Mouse (Mus musculus): ENCODE data around the gene Mettl7a3. TPM values are rescaled to one million over a fixed set of nuclear protein-coding genes. Genes with fewer than 3 reads are reported as not detected.

The Mettl7a3 gene
- polyA plus RNA-seq (2012): not detected in 2 replicates

GRCm38 (mm10) chr15:100334629-100335028 is at the start of gene Mettl7a3:
Gene Mettl7a3 (plus strand): TSS chr15:100334929.
- no peak for TF ChIP-seq GATA1 (IDR thresholded peaks at IDR 0.05; ENCODE audit: low read length)

GRCm38 (mm10) chr15:100288980-100289379 is 45.7 kb upstream of the Mettl7a3 start:
- no peak for TF ChIP-seq GATA1 (IDR thresholded peaks at IDR 0.05; ENCODE audit: low read length)

GRCm38 (mm10) chr15:100290858-100291257 is 43.9 kb upstream of the Mettl7a3 start:
- TF ChIP-seq GATA1 (IDR thresholded peaks at IDR 0.05; ENCODE audit: low read length): no peak

- no peak for TF ChIP-seq GATA1 (IDR thresholded peaks at IDR 0.05; ENCODE audit: low read length)
Observed at GRCm38 (mm10) chr15:100292326-100292725, 42.4 kb upstream of the Mettl7a3 start.

GRCm38 (mm10) chr15:100297856-100298255 is 36.9 kb upstream of the Mettl7a3 start:
- TF ChIP-seq GATA1 (IDR thresholded peaks at IDR 0.05; ENCODE audit: low read length): no peak

- TF ChIP-seq GATA1 (IDR thresholded peaks at IDR 0.05; ENCODE audit: low read length): no peak
Observed at GRCm38 (mm10) chr15:100300499-100300898, 34.2 kb upstream of the Mettl7a3 start.

- TF ChIP-seq GATA1 (IDR thresholded peaks at IDR 0.05; ENCODE audit: low read length): no peak
Observed at GRCm38 (mm10) chr15:100301556-100301955, 33.2 kb upstream of the Mettl7a3 start.

- no peak for TF ChIP-seq GATA1 (IDR thresholded peaks at IDR 0.05; ENCODE audit: low read length)
Observed at GRCm38 (mm10) chr15:100303428-100304018, 31.2 kb upstream of the Mettl7a3 start.

- TF ChIP-seq GATA1 (IDR thresholded peaks at IDR 0.05; ENCODE audit: low read length): no peak
Observed at GRCm38 (mm10) chr15:100304019-100304991, 30.4 kb upstream of the Mettl7a3 start, which contains the start of gene Mettl7a1. Gene Mettl7a1 (plus strand): TSS chr15:100304140.

- TF ChIP-seq GATA1 (IDR thresholded peaks at IDR 0.05; ENCODE audit: low read length): no peak
Observed at GRCm38 (mm10) chr15:100306201-100306600, 28.5 kb upstream of the Mettl7a3 start.

- no peak for TF ChIP-seq GATA1 (IDR thresholded peaks at IDR 0.05; ENCODE audit: low read length)
Observed at GRCm38 (mm10) chr15:100312346-100312745, 22.4 kb upstream of the Mettl7a3 start.

- no peak for TF ChIP-seq GATA1 (IDR thresholded peaks at IDR 0.05; ENCODE audit: low read length)
Observed at GRCm38 (mm10) chr15:100314448-100315145, 20.1 kb upstream of the Mettl7a3 start.

GRCm38 (mm10) chr15:100319884-100320283 is 14.8 kb upstream of the Mettl7a3 start:
- no peak for TF ChIP-seq GATA1 (IDR thresholded peaks at IDR 0.05; ENCODE audit: low read length)

- no peak for TF ChIP-seq GATA1 (IDR thresholded peaks at IDR 0.05; ENCODE audit: low read length)
Observed at GRCm38 (mm10) chr15:100320295-100320905, 14.3 kb upstream of the Mettl7a3 start.

GRCm38 (mm10) chr15:100321134-100321533 is 13.6 kb upstream of the Mettl7a3 start:
- TF ChIP-seq GATA1 (IDR thresholded peaks at IDR 0.05; ENCODE audit: low read length): no peak

All from G1E-ER4 (cell line).